Mouse (Mus musculus) testis, adult 10 weeks (tissue): ENCODE measurements around the gene Gm3618. TPM values are rescaled to one million over a fixed set of nuclear protein-coding genes. Genes with fewer than 3 reads are reported as not detected.

Experiments used
- polyA plus RNA-seq: library from polyadenylated mRNA; stranded (reverse); fragments of 350-450 nt; fragmentation: Illumina TruSeq; extraction: RNeasy Lipid Tissue Mini Kit (QIAGEN cat#74804); gene quantifications from one replicate; pipeline ENCODE4 v1.2.3, GENCODE M21; 2014; ENCODE audit warnings: low read depth, low replicate concordance

Gene Gm3618
- 4.4 TPM for polyA plus RNA-seq

DNA sequence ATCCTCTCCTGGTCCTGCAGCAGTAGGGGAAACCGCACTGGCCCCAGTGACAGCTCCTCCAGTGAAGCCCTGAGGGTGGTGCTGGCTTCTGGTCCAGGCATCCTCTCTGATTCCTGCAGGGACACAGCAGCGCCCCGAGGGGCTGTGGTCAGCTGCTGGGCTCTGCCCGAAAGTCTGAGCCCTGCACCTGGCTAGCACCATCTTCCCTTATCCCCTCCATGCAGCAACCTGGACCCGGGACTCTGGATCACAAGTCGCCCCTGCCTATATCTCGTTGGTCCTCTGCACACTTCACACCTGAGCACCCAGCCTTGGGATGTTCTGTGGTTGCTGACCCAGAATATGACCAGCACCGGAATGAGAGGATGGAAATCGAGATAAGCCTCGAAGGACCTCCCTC lies at the start of gene Gm3618:
Gm3618 (minus strand) TSS at position 101 of the 400 bp plus-strand sequence.

DNA sequence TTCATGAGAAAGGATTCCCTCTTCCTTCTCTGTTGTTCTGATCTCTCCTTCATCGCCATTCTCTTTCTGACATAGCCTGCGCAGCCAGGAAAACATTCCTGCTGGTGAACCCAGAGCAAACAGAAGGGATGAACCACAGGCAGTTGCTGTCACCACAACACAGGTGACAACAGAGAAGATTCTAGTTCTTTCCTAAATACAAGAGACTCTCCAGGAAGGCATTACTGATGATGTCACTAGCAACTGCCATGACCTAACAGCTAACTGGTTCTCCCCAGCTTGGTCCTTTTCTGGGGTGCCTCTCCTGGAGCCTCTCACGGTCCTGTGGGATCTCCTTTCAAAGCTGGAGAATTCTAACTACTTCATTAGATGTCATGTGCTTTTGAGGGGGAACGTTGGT lies 46.7 kb upstream of the Gm3618 start, which contains the start of gene Gm16440:
Gm16440 (minus strand) TSS at position 101 of the 400 bp plus-strand sequence.

DNA sequence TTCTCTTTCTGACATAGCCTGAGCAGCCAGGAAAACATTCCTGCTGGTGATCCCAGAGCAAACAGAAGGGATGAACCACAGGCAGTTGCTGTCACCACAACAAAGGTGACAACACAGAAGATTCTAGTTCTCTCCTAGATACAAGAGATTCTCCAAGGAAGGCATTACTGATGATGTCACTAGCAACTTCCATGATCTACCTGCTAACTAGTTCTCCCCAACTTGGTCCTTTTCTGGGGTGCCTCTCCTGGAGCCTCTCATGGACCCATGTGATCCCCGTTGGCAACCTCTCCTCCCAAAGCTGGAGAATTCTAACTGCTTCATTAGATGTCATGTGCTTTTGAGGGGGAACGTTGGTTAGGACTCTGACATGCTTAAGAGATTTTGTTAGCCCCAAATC lies 38.7 kb downstream of the Gm3618 start, which contains the start of gene Gm21103:
Gm21103 (minus strand) TSS at position 101 of the 400 bp plus-strand sequence.

DNA sequence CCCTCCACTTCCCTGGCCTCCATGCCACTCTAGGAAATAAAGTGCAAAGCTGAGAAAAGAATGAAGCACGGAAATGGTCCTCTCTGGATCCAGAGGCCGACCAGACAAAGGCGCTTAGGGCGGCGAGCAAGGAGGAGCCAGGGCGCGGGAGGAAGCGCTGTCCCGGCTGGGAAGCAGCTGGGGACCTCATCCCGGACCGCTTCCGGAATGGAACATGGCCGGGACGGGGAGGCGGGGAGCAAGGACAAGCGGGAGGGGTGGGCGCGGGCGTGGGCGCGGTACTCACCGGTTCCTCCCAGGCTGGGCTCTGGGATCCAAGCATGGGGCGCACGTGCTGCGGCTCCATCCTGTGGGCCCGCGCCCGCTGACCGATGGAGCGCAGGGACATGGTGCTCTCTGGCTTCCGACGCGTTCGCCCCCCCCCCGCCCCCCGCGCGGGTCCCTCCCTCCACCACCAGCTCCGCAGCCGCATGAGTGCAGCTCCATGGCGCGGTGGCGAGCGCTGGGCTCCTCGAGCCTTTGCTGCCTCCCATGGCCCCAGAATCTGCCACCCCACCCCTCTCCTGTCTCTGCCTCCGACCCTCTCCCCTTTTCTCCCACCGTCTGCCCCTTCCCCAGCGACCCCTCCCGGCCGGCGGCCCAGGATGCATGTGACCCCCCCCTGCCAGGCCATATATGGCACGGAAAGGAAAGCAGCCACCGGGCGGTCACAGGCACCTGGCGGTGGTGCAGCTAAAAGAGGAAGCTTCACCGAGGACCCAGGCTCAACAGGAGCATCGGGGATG lies 56.4 kb downstream of the Gm3618 start, which contains the start of gene Gm3411:
Gm3411 (minus strand) TSS at position 320 of the 785 bp plus-strand sequence.

Other genes with a start within 250 kb of the Gm3618 start
- 2.4 TPM for gene Gm8206, start 249.7 kb downstream of the Gm3618 start, polyA plus RNA-seq
- gene Gm3468, start 235.0 kb downstream of the Gm3618 start, polyA plus RNA-seq, result 2.5 TPM
- 91.0 TPM for gene Gm3476, start 217.9 kb downstream of the Gm3618 start, polyA plus RNA-seq
- 4.4 TPM for gene Gm21560, start 124.4 kb downstream of the Gm3618 start, polyA plus RNA-seq
- 2.1 TPM for gene Gm3411, start 56.4 kb downstream of the Gm3618 start, polyA plus RNA-seq
- 418 TPM for gene Gm21103, start 38.8 kb downstream of the Gm3618 start, polyA plus RNA-seq
- gene Gm16440, start 46.6 kb upstream of the Gm3618 start, polyA plus RNA-seq, result 1.8 TPM
- 6.7 TPM for gene Gm3591, start 68.8 kb upstream of the Gm3618 start, polyA plus RNA-seq
- 1.4 TPM for gene Gm3594, start 100.9 kb upstream of the Gm3618 start, polyA plus RNA-seq
- 12.9 TPM for gene Gm8356, start 193.6 kb upstream of the Gm3618 start, polyA plus RNA-seq
- 5.4 TPM for gene Gm3629, start 246.9 kb upstream of the Gm3618 start, polyA plus RNA-seq